Mouse (Mus musculus) frontal cortex, postnatal 36 days (tissue): ENCODE measurements around the gene Smad6.

Experiments used
- DNase-seq, 2 experiments: peaks; one replicate each; pipeline ENCODE4 v3.0.0; 2022; ENCODE audit warnings: low spot score in 2 of 2

The Smad6 gene

DNA sequence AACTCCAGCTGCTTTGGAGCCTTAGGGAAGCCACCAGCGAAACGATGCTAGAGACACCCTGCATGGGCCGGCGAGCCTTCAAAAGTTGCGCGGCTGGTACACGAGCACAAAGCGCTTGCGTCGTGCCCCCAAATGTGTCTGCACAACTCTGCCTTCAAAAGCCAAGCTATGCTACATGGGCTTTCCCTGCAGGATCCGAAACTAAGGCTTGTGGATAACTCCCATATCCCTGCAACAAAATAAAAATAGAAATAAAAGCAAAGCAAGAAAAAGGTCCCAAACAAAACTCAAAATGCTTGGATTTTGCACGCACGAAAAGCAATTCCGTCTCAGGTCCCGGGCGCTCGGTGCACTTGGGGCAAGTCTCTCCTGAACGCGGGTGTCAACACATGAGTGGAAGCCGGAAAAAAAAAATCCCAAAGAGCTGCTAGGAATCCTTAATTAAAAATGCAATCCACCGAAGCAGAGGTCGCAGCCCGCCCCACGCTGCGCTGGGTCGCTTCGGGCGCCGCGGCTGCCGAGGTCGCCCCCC, 474 bp downstream of the Smad6 start:
- no peak for DNase-seq

DNA sequence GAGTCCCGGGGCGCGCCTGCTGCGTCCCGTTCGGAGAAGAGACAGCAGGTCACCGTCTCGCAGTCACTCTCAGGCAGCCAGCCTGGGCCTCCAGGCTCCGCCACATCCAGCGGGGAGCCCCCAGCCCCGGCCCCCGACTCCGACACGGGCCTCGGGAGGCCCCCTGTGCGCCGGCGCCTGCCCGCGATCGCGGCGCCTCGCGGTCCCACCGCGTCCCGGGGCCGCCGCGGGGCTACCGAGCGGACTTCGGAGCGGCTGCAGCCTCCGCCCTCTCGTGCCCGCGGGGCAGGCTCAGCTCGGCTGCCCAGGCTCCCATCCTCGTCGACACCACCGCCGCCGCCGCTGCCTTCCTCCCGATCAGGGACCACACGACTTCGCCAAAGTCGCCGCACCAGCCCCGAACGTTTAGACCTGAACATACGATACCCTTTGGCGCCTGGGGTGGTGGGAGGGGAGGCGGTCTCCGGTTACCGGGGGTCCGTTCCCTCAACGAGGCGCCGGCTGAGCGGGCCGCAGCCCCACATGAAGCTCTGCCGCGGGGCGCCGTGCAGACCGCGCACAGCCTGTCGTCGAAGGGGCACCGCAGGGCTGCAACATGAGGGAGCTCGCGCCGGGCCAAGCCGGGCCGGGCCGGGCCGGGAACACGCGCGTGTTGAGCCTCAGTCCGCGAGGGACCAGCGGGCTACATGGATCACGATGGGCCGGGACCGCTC, 1.1 kb downstream of the Smad6 start:
- DNase-seq: no peak

DNA sequence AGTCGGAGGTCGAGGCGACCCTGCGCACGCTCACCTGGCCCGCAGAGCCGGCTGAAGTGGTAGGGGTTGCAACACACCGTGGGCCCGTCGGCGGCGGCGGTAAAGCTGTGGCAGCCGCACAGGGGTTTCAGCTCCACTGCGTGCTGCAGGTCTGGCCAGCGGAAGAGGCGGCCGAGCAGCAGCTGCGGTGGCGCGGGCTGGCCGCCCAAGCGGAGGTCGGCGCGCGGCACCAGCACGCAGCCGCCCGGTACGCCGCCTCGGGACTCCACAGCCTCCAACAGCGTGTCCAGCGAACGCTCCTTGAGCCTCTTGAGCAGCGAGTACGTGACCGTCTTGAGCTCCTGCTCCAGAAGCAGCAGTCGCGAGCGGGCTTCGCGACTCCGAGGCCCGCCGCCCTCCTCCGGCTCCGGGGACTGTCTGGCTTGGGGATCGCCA, 1.7 kb downstream of the Smad6 start:
- DNase-seq: no peak

DNA sequence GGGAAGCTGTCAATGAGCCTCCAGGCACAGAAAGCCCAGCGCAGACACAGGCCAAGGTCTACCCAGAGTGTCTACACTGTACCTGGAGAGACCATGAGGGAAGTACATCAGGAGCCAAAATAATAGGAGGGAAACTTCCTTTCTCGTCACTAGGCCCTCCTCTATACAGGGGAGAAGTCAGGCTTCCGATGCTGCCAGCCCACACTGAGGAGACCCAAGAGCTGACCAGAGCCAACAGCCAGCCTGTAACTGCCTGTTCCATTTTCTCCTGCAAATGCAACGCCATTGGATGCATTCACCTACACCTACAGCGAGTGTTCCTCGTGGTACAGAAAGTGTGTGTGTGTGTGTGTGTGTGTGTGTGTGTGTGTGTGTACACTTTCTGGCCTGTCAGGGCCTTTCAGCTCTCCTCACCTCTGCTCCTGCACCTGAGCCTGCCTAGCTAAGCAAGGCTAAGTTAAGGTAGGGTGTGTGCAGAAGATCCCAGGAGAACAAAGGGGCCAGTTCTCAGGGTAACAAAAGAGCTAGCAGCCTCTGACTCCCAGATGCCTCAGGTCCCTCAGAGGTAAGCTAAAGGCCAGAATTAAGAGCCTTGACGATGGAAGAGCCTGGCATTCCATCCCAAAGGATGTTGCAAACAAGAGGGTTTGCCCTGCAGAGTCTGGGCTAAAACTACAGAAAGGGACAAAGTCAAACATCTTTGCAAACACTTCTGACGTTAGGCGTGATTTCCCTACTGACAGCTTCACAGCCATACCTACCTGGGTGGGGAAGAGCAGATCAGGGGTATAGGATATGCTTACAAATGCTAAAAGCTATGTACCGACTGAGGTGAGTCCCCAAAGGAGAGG, 2.6 kb downstream of the Smad6 start:
- no peak for DNase-seq

DNA sequence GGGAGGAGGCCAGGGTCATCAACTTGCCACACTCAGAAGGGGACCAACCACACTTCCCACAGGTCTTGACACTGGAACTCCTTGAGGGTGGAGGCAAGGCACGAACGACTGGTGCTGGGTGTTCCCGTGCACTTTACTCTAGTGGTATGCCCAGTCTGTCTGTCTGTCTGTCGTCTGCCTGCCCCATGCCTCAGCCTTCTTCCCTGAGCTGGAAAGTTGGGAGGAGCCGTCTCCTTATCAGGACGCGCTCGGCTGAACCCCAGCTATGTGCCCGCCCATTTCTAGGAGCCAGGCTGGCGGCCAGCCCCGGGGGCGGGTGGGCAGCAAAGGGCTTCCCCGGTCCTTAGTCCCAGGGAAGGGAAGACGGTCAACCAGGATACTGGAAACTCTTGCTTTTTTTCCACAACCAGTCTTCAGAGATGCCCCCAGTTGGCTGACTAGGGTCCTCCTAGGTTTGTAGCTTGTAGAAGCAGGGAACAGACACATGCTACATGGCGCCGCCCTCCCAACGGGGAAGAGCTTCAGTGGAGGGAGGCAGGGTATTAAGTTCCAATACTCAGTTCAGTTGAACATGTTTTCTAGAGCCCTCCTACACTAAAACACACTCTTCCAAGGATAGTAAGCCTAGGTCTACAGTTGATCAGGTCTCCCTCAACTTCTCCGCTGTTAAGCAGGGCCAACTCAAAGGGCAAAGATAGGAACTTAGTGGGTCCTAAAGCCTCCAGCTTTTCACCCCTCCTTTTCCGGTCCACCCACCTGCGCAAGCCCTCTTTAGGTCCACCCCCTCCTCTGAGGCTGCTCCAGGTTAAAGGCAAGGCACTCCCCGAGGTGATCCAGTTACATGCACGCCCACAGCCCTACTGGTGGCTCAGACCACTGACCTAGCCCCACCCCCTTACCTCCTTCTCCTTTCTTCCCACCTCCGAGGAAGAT, 3.7 kb downstream of the Smad6 start:
- no peak for DNase-seq

DNA sequence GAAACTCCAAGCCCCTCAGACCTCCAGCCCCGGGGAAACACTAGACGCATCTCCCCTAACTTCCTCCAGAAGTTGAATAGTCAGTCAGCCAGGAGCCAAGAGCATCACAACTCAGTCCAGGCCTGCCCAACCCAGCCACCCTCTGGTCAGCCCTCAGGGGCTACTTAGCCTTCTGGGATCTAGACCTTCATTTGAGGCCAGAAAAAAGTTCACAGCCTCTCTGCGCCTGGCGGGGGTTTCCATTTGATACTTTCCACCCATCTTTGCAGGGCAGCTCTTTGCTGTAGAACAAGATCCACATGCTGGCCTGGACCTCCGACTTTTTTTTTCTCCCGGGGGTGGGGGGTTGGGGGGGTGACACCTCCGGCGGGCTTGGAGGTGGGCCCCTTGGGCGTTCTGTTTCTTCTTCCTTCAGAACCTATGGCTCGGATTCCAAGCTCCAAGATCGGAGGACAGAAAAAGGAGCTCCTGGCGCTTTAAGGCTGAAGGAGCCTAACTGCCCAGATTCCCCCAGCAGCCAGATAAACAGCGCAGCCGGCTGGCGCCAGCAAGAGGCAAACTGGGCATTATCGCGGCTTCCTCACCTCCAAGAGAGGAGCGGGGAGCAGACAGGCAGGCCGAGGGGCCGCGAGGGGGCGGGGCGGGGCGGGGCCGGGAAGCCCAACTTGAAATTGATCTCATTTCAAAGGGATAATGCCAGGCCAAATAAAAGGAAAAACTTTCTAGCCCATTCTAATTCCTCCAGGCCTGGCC, 5.0 kb downstream of the Smad6 start:
- no peak for DNase-seq

DNA sequence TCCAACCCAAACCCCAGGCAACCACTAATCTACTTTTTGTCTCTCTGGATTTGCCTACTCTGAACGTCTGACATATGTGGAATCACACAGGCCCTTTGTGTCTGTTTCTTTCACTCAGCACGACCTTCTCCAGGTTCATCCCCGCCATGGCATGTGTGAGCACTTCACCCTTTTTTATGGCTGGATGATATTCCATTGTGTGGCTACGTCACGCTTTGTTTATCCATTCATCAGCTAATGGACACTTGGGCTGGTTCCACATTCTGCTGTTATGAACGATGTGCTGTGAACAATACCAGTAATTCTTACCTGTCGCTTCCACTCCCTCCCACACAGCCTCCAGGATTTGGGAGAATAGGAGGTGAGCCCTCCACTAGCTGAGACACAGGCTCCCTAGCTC, 5.8 kb downstream of the Smad6 start:
- no peak for DNase-seq

DNA sequence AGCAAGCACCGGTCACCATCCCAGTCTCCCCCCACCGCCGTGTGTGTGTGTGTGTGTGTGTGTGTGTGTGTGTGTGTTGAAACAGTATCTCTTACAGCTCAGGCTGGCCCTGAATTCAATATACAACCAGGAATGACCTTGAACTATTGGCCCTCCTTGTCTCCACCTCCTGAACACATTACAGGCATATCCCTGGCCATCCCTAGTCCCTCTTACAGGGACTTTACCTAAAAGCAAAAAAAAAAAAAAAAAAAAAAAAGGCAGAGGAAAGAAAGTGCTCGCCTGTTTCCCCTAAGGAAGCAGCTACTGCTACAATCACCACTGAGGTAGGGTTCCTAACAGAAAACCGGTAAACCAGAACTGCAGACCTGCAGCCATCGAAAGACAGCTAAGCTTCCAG, 7.1 kb downstream of the Smad6 start:
- no peak for DNase-seq

DNA sequence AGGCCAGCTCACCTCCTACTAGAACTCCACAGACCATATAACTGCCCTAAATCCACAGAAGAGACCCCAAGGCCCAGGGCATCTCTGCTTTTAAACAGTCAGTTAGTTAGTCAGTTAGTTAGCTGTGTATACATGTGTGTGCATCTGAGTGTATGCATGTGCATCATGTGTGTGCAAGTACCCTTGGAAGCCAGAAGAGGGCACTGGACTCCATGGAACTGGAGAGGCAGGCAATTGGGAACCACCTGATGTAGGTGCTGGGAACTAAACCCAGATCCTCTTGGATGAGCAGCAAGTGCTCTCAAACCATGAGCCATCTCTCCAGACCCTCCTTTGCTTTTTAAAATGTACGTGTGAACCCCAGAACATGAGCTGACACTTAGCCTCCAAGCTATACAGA, 10.5 kb downstream of the Smad6 start:
- DNase-seq: no peak

DNA sequence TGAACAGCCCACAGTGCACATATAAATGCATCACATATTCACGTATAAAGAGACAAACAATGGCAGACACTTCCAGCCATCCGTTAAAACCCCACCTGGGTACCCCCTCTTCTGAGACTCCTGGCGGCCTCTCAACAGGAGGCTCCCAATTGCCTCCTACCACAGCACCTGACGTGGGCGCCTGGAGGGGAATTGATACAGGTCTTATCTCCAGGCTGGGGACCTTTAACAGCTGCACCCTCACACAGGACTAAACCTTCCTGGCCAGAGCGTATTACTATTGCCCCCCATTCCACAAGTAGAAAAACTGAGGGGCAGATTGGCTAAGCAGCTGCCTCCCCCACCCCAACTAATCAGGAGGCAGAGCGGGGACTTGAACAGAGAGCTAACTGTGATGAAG, 18.9 kb downstream of the Smad6 start:
- no peak for DNase-seq

DNA sequence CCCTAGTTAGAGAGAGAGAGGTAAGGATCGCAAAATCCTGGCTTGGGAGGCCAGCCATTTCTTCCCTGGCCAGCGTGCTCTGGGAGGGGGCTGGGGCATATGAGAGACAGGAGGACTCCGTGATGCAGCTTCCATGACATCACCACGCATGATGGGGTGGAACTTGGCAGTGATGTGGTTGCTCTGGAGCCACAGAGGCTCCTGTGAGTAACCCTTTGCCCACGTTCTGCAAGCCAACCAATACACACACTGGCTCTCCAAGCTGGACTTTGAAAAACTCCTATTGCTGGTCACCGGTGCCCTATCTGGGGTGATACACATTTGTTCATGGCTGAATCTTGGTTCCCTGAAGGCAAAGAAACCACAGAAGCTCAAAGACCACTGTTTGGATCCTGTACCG, 20.8 kb downstream of the Smad6 start:
- DNase-seq: no peak

DNA sequence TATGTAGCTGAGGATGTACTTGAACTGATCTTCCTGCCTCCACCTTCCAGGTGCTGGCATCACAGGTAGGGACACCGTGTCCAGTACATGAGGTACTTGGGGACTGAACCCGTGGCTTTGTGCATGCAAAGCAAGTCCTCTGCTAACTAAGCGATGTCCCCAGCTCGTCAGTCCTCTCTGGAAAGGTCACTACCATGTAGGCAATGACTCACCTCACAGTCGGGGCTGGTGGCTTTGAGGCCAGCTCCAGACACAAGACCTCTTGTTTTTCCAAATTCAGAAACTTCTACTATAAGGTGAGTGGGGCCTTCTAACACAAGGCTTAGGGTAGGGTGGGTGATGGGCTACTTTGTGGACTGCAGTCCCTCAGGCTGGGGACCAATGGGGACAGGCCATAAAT, 21.8 kb downstream of the Smad6 start:
- no peak for DNase-seq

DNA sequence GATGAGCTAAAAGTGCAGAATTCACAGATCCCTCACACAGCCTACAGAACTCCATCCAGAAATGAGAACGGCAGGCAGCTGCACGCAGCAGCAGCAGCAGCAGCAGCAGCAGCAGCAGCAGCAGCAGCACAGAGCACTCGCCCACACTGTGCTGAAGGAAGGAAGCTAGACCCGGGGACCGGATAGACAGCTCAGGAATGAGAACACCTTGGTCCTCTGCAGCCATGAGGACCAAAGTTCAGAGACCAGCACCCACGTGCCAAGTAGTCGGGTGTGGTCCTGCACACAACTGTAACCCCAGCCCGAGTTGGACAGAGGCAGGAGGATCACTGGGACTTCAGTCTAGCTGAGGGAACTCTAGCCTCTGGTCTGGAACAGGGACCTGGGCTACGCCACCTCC, 22.7 kb downstream of the Smad6 start:
- DNase-seq: no peak

DNA sequence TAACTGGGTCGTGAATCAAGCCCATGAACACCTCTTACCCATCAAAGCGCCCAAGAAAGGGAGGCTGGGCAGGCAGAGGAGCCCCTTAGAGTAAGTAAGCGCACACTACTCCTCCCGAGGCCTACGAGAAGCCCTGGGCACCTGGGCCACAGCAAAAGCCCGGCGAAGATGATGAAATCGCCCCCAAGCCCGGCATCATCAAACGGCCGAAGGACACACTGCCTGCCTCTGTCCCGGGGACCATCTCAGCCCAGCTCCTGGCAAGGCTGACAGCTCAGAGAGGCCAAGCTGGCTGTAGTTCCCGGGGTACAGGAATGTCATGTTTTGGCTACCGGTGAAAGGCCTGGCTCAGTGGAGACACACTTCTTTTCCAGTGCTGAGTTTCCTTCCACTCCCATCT, 23.8 kb downstream of the Smad6 start:
- no peak for DNase-seq

DNA sequence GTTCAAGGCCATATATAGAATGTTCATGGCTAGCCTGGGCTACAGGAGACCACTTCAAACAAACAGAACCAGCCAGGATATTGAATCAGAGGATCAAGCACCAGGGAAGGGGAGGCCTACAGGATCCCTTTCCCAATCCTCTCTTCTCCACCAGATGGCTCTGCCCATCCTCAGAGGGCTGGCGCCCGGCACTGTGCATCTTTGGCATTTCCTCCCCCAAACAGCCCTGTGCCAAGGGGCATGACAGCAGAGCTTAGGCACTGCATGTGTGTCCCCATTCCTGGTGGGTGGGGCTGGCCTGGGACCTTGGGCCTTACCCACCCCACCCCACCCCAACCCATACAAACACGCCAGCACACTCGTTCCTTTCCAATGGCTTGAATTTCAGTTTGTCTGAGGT, 24.4 kb downstream of the Smad6 start:
- no peak for DNase-seq

DNA sequence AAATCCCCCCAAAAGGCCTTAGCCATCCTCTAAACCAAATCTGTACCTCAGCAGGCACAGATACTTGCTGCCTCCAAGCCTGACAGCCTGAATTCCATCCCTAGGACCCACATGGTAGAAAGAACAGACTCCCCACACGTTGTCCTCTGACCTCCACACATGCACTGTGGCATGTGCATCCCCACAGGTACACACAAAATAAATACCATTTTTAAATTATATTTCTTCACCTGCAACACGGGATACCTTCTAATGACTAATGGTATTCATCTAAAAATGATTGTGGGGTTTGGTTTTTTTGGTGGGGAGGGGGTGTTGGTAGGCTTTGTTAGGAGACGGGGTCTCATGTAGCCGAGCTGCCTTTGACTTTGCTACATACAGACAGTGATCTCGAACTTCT, 28.6 kb downstream of the Smad6 start:
- no peak for DNase-seq

DNA sequence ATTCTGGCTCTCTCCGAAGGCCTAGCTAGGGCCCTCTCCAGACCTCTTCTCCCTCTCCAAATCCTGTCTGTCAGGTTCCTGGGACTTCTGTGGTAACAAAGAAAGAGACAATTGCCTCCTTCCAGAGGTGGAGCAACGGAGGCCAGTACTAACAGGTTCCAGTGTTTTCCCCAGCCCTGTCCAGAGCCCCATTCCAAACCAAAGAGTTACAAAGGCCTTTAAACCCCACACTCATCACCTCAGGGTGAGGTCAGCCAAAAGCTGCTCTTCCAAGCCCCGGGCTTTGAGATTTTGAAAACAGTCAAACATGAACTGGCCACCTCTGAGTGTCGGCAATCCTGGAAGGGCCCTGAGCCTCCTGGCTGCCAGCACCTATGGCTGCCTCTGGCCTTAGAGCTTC, 29.1 kb downstream of the Smad6 start:
- DNase-seq: no peak

DNA sequence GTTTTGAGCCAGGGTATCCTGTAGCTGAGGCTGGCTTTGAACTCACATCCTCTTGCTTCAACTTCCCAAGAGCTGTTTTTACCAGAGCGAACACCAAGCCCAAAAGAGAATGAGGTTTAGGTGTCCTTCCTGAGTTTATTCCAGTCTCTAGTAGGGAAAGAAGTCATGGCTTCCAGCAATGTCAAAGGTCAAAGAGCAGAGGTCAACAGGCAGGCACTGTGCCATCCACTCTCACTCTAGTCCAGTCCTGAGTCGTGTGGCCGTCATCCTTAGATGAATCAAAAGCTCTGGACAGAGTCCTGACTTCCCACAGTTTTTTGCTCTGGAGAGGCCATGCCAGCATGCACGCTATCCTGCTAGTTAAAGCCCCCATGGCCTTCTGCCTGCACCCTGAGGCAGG, 30.7 kb downstream of the Smad6 start:
- no peak for DNase-seq

DNA sequence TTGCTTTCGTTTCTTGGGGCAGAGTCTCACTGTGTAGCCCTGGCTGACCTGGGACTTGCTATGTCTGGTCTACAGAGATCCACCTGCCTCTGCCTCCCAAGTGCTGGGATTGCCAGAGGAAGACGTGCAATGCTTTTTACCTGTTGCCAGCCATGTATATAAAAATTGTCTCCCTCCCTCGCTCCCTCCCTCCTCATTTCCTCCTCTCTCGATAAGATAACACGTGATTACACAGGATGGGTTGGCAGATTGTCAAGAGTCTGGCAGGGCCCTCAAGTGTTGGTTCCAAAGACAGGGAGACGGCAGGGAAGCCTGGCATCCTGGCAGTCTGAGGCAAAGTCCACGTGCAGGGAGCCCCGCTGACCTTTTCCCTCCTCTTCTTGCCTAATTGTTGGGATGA, 32.2 kb downstream of the Smad6 start:
- no peak for DNase-seq

DNA sequence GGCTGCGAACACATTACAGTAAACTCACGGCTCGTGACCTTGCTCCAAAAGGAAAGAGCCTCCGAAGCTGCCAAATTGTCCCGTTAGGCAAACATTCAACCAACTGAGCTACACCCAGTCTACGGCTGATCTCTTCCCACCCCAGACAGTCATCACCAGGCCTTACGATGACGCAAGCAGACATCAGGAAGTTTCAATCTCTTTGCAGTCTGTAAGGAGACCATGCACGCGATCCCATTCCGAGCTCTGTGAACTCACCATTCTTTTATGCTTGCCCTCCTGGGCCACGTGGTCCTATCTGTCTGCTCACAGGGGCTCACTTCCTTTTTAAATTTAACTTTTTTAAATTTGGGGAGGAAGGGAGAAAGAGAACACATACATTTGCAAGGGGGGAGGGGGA, 32.6 kb downstream of the Smad6 start:
- no peak for DNase-seq

DNA sequence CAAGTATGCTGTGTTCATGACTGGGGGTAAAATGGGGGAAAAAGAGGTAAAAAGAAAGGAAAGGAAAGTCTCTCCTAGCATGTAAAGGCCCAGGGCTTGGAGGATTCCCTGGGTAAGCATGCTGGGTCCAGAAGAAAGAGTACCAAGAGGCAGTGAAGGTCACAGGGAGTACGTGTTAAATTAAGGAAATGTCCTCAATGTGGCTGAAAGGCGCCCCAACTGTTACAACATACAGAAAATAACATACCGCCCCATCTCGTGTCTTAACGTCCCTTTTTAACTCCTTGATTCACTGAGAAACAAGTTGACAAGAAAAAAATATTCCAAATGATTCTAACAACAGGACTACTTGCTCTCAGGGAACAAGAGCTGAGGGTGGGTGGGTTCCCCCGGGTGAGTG, 36.7 kb downstream of the Smad6 start:
- no peak for DNase-seq
